Mouse (Mus musculus) layer of hippocampus, adult 18-20 months (tissue): ENCODE data around the gene Fam90a1a. TPM values are rescaled to one million over a fixed set of nuclear protein-coding genes. Genes with fewer than 3 reads are reported as not detected.
"Not testable (repeated sequence)": the region's sequence is repeated elsewhere in the genome, so short reads cannot be mapped to it uniquely, and the experiment has no call there.

ENCODE experiments used
- DNase-seq, 2 experiments: peaks; one replicate each; pipeline ENCODE4 v3.0.0; 2022; ENCODE audit warnings: low spot score in 2 of 2
- long read RNA-seq: library from polyadenylated mRNA; stranded (forward); transcript quantifications from one replicate; pipeline ENCODE4 v2.0.0, GENCODE M21; 2021
- total RNA-seq, 2 experiments: library from RNA; stranded (reverse); gene quantifications; 2 replicates each; pipeline ENCODE4 v1.2.3; 2021

The Fam90a1a gene
- total RNA-seq, result not detected
- long read RNA-seq, result 0 reads

DNA sequence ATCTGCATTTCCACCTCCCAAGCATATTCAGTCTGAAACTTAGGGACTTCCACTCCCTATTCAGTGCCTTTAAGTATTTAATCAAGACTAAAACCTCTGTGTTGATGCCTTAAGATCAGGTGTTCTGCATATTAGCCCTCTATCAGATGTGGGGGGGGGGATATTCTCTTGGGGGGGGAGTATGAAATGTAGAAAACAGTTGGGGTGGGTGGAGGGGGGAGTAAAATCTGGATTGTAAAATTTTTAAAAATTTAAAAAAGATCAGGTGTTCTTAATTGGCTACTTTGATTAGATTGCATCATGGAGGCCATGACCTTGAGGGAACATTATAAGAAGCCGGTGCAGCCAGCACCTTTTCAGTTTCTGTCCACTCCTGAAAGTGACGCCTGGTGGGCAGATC is at the start of gene Fam90a1a:
Fam90a1a (plus strand) TSS at position 301 of the 400 bp plus-strand sequence.
- DNase-seq, result no peak

DNA sequence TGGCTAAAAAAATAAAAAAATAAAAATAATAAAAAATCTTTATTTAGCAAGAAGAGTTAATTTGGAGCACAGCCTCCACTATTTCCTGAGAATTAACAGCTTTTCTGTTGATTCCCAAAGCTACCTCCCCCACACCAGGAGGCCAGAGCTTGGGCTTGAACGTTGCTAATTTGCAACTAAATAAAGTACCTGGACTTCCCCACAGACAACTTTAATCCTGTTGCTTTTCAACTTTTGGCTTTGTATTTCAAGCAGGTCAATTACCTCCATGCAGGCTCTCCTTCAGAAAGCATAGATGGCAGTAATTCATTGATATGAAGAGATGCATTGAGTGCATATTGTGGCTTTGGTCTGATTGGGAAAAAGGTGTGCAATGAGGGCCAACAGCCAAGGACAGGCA is 46.6 kb upstream of the Fam90a1a start:
- no peak for DNase-seq

- no peak for DNase-seq
These were observed 46.0 kb upstream of the Fam90a1a start for GRCm38 (mm10) chr8:21912554-21912953.

DNA sequence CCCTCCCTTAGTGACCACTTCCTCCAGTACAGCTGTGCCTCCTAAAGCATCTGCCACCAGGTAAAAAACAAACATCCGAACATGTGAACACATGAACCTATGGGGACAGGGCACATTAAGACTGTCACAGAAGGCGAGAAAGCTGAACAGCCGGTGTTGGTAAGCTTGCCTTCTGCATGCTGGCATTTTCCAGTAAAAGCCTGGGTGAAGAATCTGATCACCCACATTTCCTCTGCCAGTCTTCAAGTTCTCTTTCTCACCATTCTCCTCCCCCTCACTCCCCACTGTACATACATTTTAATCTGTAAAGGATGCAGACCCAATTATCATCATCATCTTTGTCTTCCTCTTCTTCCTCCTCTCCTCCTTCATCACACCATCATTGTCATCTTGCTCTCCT is 42.9 kb upstream of the Fam90a1a start:
- peak; percentile 9 to 52 for DNase-seq

DNA sequence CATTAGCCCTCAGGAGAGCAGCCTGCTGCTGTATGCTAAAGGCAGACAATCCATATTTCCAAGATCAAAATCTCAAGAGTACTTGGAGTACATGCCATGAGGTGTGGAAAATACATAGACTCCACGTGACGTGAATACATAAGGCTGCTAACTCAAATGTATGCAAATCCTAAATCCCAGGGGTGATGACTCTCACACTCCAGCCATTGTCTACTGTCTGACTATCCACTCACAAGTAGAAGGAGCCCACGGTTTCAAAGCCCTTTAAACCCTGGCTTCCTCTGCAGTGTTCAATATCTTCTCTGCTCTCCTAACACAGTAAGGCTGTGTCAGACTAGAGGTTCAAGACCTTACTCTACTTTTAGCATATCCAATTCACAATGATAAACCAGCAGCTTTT is 27.8 kb upstream of the Fam90a1a start:
- not testable (repeated sequence) for DNase-seq

- no peak for DNase-seq
These were observed 25.9 kb upstream of the Fam90a1a start, which contains the start of gene Defb15 for GRCm38 (mm10) chr8:21932610-21933009. Gene Defb15 (minus strand): TSS chr8:21932710.

DNA sequence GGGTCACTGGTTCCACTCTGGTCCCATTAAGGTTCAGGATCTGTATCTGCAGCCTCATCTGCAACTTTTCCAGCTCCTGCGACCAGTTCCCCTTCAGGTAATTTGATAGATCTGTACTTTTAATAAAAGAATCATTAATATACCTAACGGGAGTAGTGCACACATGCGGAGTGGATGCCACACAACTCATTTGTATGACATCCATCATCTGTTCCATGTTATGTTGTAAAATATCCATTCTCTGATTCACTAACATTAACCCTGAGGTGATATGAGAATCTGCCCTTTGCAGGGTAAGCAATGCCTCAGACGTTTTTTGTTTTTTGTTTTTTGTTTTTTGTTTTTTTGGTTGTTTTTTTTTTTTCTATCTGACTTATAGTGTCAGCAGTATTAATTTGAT is 20.5 kb upstream of the Fam90a1a start, which contains the start of gene Defb35:
Defb35 (plus strand) TSS at position 301 of the 400 bp plus-strand sequence.
- not testable (repeated sequence) for DNase-seq

GRCm38 (mm10) chr8:21946462-21946861 is 12.1 kb upstream of the Fam90a1a start, which contains the start of gene Defb13:
Gene Defb13 (plus strand): TSS chr8:21946762.
- no peak for DNase-seq

DNA sequence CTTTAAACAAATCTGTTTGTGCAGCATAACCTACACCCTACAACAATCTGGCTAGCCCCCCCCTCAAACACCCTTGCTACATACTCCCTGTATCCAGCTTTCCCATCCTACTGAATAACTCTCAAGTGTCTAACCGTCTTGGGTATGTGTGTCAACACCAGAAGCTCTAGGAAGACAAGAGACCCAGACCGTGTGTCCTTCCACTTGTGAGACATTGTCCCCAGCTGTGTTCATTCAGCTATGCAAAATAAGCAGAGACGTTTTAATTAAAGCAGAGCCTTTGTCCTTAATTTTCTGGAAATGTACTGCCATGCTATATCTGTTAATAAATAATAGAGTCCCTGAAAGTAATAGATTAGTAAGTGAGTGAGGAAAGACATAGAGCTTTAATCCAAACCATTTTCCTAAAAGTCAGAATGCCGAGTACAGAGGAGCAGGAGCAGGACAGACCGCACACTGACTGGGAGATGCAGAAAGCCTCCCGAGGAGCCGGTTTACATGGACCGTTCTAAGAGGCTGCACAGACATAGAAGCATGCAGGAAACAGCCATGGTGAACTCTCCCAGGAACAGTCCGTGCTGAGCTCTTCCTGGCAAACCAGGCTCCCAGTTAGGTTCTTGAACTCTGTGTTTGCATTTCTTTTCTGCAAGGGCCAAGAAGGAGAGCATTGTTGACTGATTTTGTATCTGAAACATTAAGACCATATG is 11.1 kb upstream of the Fam90a1a start:
- no peak for DNase-seq

GRCm38 (mm10) chr8:21955321-21955720 is 3.2 kb upstream of the Fam90a1a start:
- peak; percentile 44 to 73 for DNase-seq

- DNase-seq, result no peak
These were observed 2.2 kb upstream of the Fam90a1a start for GRCm38 (mm10) chr8:21956336-21956735.

DNA sequence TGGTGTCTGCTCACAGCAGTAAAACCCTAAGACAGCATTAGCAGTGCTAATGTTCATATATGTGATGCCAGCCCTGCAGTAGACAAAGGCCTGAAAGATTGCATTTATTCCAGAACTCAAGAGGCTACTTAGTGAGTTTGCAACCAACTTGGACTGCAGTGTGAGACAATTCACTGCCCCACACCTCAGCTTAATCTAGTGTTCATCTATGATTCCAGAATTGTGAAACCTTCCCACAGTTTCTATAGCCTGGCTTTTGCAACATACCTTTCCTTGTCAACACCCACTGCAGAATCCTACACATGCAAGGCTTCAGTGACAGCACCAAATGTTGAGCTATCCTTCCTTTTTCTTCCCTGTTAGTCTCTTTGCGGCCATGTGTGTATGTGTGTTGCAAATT is 8.1 kb downstream of the Fam90a1a start:
- DNase-seq, result no peak

GRCm38 (mm10) chr8:21969475-21969874 is 11.0 kb downstream of the Fam90a1a start, which contains the start of gene Ccdc70:
Gene Ccdc70 (plus strand): TSS chr8:21969775.
- DNase-seq, result no peak

DNA sequence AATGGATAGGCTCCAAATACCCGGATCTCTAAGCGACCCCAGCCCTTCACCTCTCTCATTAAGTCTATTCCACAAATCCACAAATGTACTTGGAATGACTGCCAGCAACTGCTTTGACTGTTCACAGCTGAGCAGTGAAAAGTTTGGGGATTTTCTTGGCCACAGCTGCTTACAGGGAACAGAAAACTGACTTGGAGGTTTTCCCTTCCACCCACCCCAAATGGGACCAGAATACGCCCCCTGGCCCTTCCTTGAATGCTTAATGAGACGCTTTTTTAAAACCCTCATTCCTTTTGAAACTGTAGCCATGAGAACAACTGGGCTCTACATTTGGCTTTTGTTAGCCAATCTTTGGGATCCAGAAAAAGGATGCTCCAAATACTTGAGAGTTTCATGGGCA is 19.7 kb downstream of the Fam90a1a start:
- peak; percentile 2 to 43 for DNase-seq

DNA sequence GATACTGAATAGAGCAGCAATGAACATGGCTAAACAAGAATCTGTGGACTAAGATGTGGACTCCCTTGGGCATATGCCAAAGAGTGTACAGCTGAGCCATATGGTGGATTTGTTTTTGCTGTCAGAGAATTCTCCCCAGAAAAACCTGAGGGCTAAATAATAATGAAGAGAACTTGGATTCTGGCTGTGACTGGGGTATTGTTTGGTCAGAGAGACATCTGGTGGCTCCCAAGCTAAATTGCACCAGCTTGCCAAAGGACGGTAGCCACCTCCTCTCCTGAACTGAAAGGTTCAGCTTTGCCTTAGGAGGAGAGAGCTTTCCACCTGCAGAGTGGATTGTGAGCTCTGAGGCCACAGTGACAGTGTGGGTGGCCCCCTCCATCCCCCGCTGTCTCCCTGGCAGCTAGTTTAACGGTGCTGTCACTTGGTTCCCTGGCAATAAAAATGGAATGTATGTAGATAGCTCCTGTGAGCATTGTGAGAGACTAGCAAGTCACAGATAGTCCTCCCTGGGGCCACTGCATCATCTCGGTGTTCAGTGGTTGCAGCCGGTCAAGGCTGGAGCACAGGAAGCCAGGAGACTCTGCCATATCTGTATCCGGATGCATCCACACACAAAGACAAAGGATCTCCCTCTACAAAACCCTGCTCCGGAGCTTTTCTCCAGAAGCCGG is 23.3 kb downstream of the Fam90a1a start:
- peak; percentile 27 to 53 for DNase-seq

- DNase-seq, result peak; percentile 60 to 77
These were observed 33.7 kb downstream of the Fam90a1a start for GRCm38 (mm10) chr8:21992184-21992583.

- DNase-seq, result no peak
These were observed 36.7 kb downstream of the Fam90a1a start for GRCm38 (mm10) chr8:21995181-21995580.

DNA sequence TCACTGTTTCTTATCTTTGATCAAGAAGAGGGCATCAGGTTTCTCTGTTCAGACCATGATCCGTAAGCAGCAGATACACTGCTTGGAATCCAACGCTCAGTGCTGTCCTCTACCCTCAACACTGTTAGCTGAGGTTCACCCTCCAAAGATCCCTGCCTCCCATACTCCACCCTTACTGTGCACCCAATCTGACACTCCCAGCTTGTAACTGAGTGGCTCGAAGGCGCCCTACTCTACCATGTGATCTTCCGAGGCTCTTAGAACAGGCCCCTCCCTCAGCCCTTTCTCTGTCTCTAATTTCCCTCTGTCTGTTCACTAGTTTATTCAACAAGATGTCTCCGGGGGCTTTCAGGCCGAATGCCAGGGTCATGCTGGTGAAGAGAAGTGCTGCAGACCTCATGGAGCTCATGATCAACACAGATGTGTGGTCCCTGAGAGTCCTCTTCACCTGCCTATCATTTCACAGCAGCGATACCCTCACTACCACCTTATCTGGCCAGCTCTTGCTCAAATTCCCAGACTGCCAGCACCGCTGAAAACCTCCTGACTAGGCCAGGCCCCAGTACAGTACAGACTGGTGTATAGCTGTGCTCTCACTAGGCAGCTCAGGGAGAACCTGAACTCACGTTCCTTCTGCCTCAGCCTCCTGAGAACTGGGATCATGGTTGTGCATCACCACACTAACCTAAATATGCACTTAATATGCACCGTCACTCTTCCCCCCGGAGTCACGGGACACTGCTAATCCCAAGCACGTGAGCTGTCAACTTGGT is 46.4 kb downstream of the Fam90a1a start:
- DNase-seq, result no peak

DNA sequence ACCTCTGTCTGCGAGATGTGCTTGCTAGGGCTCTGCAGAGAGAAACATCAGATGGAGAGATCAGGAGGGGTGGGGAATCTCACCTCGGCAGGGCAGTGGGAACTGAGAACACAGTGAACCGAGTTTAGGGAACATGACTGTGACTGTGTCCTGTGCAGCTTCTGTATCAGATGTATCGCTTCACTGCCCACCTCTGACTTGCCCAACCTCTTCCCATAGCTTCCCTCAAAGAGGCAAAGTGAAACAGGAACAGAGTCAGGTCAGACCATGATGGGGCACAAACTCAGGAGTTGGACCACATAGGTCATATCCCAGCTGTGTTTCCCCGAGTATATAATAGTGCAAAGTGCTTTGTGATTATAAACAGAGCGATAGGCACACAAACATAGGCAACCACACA is 47.9 kb downstream of the Fam90a1a start:
- DNase-seq, result no peak

DNA sequence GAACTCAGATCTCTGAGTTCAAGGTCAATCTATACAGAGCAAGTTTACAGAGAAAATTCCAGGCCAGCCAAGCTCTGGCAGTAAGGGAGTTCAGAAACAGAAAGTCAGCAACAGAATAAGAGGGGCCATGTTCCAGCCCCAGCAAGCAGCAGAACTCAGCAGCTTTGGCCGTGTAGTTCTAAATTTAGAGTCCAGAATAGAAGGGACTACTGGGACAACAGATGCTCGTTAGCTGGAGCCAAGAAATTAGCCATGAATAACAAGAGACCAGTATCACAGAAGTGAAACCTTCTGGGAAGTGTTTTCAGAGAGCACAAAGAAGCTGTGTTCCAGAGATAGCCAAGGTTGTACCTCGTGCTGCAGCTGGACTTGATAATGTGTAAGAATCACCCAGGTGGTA is 50.9 kb downstream of the Fam90a1a start:
- no peak for DNase-seq

DNA sequence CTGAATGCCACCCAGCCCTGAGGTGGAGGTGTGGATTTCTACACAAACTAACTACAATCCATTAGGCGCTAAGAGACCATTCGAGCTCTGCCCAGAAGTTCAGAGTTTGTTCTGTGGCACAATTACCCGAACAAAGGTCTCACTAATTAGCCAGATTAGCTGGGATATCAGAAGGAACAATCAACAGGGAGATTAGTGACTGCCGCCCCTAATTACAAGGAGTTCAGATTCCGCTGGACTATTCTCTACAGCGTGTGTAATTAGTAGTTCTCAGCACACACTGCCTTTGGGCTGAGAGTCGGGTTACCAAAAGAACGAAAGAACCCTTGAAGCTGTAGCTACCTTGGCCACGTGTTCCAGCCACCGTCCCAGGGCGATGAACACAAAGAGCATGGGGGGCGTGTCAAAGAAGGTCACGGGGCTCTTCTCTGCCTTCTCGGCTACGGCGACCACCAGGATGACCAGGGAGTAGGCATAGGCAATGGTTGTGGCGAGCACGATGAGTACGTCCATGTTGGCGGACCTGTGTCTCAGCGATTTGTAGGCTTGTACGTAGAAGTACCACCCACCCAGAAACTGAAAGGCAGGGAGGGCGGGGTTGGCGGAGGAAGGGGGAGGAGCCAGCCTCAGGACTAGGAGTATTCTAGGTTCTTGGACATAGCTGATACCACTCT is 54.7 kb downstream of the Fam90a1a start:
- DNase-seq, result no peak
